Mouse (Mus musculus): ENCODE measurements around the gene Grb2.
"Not testable (repeated sequence)": the region's sequence is repeated elsewhere in the genome, so short reads cannot be mapped to it uniquely, and the experiment has no call there.

Gene Grb2

DNA sequence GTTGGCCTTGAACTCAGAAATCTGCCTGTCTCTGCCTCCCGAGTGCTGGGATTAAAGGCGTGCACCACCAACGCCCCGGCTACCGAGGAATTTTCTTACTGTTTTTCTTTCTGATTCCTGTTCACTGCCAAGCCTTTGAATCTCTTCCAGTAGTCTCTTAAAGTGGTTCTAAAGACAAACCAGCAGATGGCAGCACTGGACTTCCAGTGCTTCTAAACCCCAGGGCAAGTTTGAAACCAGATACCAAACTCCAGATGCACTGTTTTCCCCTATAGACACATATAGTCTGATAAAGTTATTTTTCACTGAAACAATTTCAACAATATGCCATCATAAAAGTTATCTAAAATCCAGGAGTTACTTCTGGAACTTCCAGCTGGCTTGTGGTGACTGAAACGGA, 60.9 kb downstream of the Grb2 start:
- peak; percentile 89 for DNase-seq (ENCODE audit: low read depth, low spot score)

GRCm38 (mm10) chr11:115646439-115646838, 62.0 kb downstream of the Grb2 start:
- DNase-seq (ENCODE audit: low read depth, low spot score), result no peak

GRCm38 (mm10) chr11:115645498-115645897, 62.9 kb downstream of the Grb2 start:
- not testable (repeated sequence) for DNase-seq (ENCODE audit: low read depth, low spot score)

GRCm38 (mm10) chr11:115644308-115644707, 64.1 kb downstream of the Grb2 start:
- peak; percentile 52 for DNase-seq (ENCODE audit: low read depth, low spot score)

GRCm38 (mm10) chr11:115643265-115643664, 65.1 kb downstream of the Grb2 start:
- DNase-seq (ENCODE audit: low read depth, low spot score), result peak; percentile 44

- DNase-seq (ENCODE audit: low read depth, low spot score), result no peak
Measured at GRCm38 (mm10) chr11:115642705-115643104, 65.7 kb downstream of the Grb2 start.

- no peak for DNase-seq (ENCODE audit: low read depth, low spot score)
Measured at GRCm38 (mm10) chr11:115641664-115642036, 66.7 kb downstream of the Grb2 start.

GRCm38 (mm10) chr11:115640978-115641663, 67.3 kb downstream of the Grb2 start:
- DNase-seq (ENCODE audit: low read depth, low spot score), result peak; percentile 53

GRCm38 (mm10) chr11:115640311-115640828, 68.0 kb downstream of the Grb2 start:
- no peak for DNase-seq (ENCODE audit: low read depth, low spot score)

DNA sequence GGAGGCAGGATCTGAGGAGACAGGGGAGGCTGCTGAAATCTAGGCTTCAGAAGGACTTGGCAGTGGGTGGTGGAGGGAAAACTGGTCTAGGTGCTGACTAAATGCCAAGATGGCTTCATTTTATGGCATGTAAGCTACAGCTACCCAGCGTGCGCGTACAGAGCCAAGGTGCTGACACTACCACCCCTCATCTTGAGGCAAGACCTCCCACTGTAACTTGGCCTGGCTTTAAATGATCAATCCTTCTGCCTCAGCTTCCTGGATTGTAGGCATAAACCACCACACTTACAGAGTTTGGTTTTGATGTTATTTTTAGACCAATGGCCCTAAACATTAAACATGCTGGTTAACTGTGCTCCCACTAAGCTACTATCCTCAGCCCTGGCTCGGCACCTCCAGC, 68.9 kb downstream of the Grb2 start:
- DNase-seq (ENCODE audit: low read depth, low spot score), result no peak

- DNase-seq (ENCODE audit: low read depth, low spot score), result peak; percentile 95
Measured at GRCm38 (mm10) chr11:115638498-115639409, 69.6 kb downstream of the Grb2 start.

DNA sequence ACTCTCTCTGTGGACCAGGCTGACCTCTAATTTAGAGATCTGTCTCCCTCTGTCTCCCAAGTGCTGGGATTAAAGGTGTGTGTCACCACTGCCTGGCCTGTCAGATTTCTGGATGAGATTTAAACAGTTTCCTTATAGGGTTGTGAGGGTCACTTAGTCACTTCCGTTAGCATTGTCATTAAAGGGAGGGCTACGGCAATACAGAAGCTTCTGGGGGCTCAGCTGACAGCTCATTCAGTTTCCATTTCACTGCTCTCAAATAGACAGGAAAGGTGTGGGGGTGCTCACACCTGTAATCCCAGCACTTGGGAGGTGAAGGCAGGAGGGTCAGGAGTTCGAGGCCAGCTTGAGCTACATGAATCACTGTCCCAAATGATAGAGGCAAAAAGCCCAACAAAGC, 71.4 kb downstream of the Grb2 start:
- peak; percentile 52 for DNase-seq (ENCODE audit: low read depth, low spot score)

GRCm38 (mm10) chr11:115635484-115635883, 72.9 kb downstream of the Grb2 start:
- DNase-seq (ENCODE audit: low read depth, low spot score), result peak; percentile 71

GRCm38 (mm10) chr11:115635041-115635440, 73.4 kb downstream of the Grb2 start:
- peak; percentile 63 for DNase-seq (ENCODE audit: low read depth, low spot score)

- no peak for DNase-seq (ENCODE audit: low read depth, low spot score)
Measured at GRCm38 (mm10) chr11:115634109-115634508, 74.3 kb downstream of the Grb2 start.

GRCm38 (mm10) chr11:115632862-115633261, 75.5 kb downstream of the Grb2 start:
- no peak for DNase-seq (ENCODE audit: low read depth, low spot score)

- DNase-seq (ENCODE audit: low read depth, low spot score), result no peak
Measured at GRCm38 (mm10) chr11:115632247-115632646, 76.2 kb downstream of the Grb2 start.

GRCm38 (mm10) chr11:115631505-115631890, 76.9 kb downstream of the Grb2 start:
- peak; percentile 91 for DNase-seq (ENCODE audit: low read depth, low spot score)

DNA sequence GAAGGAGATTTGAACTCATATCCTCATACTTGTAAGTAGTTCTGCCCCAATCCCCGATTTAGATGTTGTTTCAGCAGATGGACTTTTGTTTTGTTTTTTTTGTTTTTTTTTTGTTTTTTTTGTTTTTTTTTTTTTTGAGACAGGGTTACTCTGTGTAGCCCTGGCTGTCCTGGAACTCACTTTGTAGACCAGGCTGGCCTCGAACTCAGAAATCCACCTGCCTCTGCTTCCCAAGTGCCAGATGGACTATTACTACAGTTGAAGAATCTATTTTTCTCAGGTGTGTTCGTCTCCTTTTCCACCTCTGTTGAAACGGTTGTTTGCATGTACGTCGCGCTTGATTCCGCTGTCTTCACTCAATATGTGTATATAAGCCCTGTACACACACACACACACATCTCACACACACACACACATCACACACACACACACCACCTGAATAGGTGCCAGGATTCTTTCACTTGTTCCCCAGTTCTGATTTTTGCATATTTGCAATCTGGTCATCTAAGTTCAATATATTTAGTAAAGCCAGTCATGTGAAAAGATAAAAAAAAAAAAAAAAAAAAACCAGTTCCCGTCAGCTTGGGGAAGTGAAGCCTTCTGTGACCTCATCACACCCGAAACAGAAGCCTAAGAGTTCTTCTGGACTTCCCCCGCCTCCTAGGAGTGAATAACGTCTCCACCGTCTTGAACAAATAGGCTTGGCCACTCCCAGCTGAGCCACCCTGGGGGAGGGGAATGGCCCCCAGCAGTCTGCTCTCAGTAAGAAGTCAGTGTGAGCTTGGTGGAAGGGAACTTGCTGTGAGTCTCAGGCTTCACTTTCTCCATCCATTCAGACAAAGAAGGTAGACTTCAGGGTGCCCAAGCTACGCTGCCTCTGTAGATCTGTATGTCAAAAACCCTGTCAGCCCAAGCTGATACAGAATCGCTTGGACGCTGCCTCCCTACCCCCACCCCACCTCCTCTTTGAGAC, 77.6 kb downstream of the Grb2 start:
- DNase-seq (ENCODE audit: low read depth, low spot score), result peak; percentile 89

DNA sequence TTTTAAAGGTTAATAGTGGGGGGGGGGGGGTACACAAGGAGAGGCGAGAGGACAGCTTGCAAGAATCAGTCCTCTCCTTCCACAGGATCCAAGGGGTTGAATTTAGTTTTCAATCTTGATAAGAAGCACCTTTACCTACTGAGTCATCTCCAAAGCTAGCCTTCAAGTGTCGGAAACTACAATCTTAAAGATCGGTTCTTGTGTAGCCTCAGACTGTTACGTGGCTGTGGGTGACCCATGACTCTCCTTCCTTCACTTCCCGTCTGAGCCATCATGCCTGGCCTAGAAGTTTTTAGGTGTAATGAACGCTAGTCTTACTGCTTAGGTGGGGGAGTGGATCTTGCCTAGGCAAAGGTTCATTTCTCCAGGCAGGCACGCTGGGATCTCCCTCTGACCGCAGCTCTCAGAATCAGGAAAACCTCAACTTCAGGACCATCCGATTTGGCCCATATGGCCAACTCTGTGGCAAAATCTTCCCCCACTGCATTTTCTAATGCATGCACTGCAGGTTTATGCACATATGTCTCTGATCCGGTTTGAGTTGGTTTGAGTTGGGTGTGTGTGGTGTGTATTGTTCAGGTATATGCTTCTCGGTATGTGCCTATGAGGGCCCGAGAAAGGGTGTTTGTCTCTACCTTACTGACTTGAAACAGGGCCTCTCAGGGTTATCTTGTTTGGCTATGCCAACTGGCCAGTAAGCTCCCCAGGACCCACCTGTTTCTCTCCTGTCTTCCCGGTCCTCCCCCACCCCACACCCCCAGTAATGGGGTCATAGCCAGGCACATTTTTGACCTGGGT, 78.5 kb downstream of the Grb2 start:
- peak; percentile 44 for DNase-seq (ENCODE audit: low read depth, low spot score)

All from R1 (cell line).